Mouse (Mus musculus): Measurements from ENCODE around the gene Olfr49. TPM values are rescaled to one million over a fixed set of nuclear protein-coding genes. Genes with fewer than 3 reads are reported as not detected.
A peak's percentile ranks its signal among the peaks of the same experiment; 100 is the strongest.

The Olfr49 gene
- polyA plus RNA-seq, 1 experiment from 2014 or later, result 0.02 TPM

DNA sequence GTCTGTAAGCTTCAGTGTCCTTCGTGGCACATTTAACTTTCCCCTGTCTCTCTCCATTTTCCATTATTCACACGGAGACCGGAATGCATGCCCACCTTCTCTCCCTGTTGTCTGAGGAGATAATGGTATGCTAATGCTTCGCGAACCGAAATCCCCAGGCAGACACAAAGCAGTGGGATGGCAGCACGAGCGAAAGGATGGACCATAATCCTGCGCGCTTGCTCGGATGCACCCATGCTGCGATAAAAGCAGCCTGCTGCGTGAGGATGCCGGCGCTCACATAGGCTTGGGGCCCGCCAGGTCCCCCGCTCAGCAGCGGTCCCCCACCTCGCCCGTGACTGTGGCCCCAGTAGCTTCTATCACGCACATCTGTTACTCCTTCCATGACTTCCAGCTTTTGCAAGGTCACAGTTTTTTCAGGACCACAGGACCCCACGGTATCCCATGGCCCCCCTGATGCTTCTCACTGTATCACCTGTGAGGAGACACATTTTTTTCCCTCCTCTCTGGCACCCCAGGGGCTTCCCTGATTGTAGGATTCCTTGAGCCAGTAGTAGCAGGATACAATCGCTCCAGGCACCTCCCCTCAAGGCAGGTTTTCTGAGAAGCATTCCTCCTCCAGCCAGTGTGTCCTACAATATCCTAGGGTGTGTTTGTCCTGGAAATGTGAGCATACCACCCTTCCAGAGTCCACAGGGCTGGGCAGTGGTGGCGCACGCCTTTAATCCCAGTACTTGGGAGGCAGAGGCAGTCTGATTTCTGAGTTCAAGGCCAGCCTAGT, 55.6 kb downstream of the Olfr49 start:
- Histone ChIP-seq H3K27me3 (ENCODE audit: control insufficient read depth, insufficient read depth, low read length) (no peaks in the 10 kb centered on the region), H3K27ac (replicated peaks) (no peak overlapping the region), H3K9ac (ENCODE audit: low read length) (no peak overlapping the region), H3K36me3 (ENCODE audit: control insufficient read depth, insufficient read depth, low read length) (no peaks in the 10 kb centered on the region), H3K4me2 (replicated peaks; ENCODE audit: low read depth) (no peak overlapping the region), H3K4me3 (ENCODE audit: low read depth, low read length) (no peak overlapping the region), H3K9me3 (ENCODE audit: control insufficient read depth, low read length) (no peaks in the 10 kb centered on the region), H3K4me1 (replicated peaks; ENCODE audit: control insufficient read depth, insufficient read depth) (peaks cover 5% of the 10 kb centered on the region; the same call in 1 of the 2 replicates)
- no peak for DNase-seq (ENCODE audit: low spot score)
- 43% methylated on average over 25 of the region's 25 CpGs for WGBS
- no peak for ATAC-seq (ENCODE audit: low FRiP score, low TSS enrichment)
- TF ChIP-seq CTCF (IDR thresholded peaks at IDR 0.05; ENCODE audit: low read depth) (no peak), EP300 (optimal IDR thresholded peaks at IDR 0.05) (no peak)

- ATAC-seq (ENCODE audit: low FRiP score, low TSS enrichment), result no peak
- Histone ChIP-seq H3K9me3 (ENCODE audit: control insufficient read depth, low read length) (no peaks in the 10 kb centered on the region), H3K27me3 (ENCODE audit: control insufficient read depth, insufficient read depth, low read length) (no peaks in the 10 kb centered on the region), H3K27ac (replicated peaks) (no peak overlapping the region), H3K9ac (ENCODE audit: low read length) (no peak overlapping the region), H3K4me2 (replicated peaks; ENCODE audit: low read depth) (peak overlapping the region; percentile 60), H3K4me3 (ENCODE audit: low read depth, low read length) (no peak overlapping the region), H3K4me1 (replicated peaks; ENCODE audit: control insufficient read depth, insufficient read depth) (peaks cover 5% of the 10 kb centered on the region; the same call in 1 of the 2 replicates), H3K36me3 (ENCODE audit: control insufficient read depth, insufficient read depth, low read length) (no peaks in the 10 kb centered on the region)
- TF ChIP-seq CTCF (IDR thresholded peaks at IDR 0.05; ENCODE audit: low read depth) (no peak), EP300 (optimal IDR thresholded peaks at IDR 0.05) (no peak)
- DNase-seq (ENCODE audit: low spot score), result no peak
- 29% methylated on average over 7 of the region's 7 CpGs for WGBS
Measured at GRCm38 (mm10) chr14:54228501-54228900, 56.2 kb downstream of the Olfr49 start.

Other genes with a start within 250 kb of the Olfr49 start
- gene Dad1, start 30.8 kb downstream of the Olfr49 start, polyA plus RNA-seq (2015; fragmentation: Nextera tagmentation; extraction: Ambion mirVana), result 397 and 433 TPM in 2 replicates
- gene Abhd4, start 30.8 kb downstream of the Olfr49 start, polyA plus RNA-seq (2015; fragmentation: Nextera tagmentation; extraction: Ambion mirVana), result 40.2 and 45.7 TPM in 2 replicates
- 30.5 and 31.7 TPM in 2 replicates for gene Oxa1l, start 75.9 kb upstream of the Olfr49 start, polyA plus RNA-seq (2015; fragmentation: Nextera tagmentation; extraction: Ambion mirVana)
- 9.3 and 9.5 TPM in 2 replicates for gene Slc7a7, start 132.8 kb upstream of the Olfr49 start, polyA plus RNA-seq (2015; fragmentation: Nextera tagmentation; extraction: Ambion mirVana)
- 312 and 339 TPM in 2 replicates for gene Mrpl52, start 142.0 kb upstream of the Olfr49 start, polyA plus RNA-seq (2015; fragmentation: Nextera tagmentation; extraction: Ambion mirVana)
- gene Mmp14, start 146.7 kb upstream of the Olfr49 start, polyA plus RNA-seq (2015; fragmentation: Nextera tagmentation; extraction: Ambion mirVana), result 63.9 and 70.4 TPM in 2 replicates
- gene Lrp10, start 179.2 kb upstream of the Olfr49 start, polyA plus RNA-seq (2015; fragmentation: Nextera tagmentation; extraction: Ambion mirVana), result 59.3 and 70.0 TPM in 2 replicates
- 0.47 and 0.59 TPM in 2 replicates for gene Rem2, start 191.2 kb upstream of the Olfr49 start, polyA plus RNA-seq (2015; fragmentation: Nextera tagmentation; extraction: Ambion mirVana)
- gene Prmt5, start 232.6 kb upstream of the Olfr49 start, polyA plus RNA-seq (2015; fragmentation: Nextera tagmentation; extraction: Ambion mirVana), result 28.1 and 29.2 TPM in 2 replicates

Measured in stomach, postnatal 0 days (tissue).